22 mouse cellular contexts compared by ENCODE assay signal in the genomic region with DNA sequence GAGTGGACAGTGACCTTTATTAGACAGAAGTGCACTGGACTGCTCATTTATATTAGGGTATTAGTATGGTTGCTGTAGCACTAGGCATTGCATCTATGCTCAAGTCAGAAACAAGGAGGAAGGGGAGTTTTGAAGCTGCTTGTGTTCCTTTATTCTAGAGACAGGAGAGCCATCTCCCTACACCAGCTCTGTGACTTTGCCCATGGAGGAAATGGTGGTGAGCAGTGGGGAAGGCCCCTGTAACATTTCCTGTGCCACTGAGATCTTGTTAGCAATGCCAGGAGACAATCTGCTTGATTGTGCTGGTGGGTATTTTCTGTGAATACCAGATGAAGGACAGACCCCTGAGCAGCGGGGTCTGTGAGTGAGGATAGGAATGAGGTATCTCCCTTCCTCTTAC. TPM values are rescaled to one million over a fixed set of nuclear protein-coding genes. Genes with fewer than 3 reads are reported as not detected.
DNase-seq lines count a peak whose midpoint lies in the region; ATAC-seq and TF ChIP-seq lines count a peak whose summit lies in the region.
"Had no signal": no experiment of that assay in that cellular context is flagged by ENCODE, and none has a peak within 500 bp of the region (broad histone marks: within the 10 kb centered on the region; RNA-seq: fewer than 3 reads in every experiment).

No protein-coding gene starts in this region.

- H3K27me3 ChIP-seq in splenic B cell, adult 2 months (ENCODE audit: control insufficient read depth, insufficient read depth, low read length, poor library complexity, severe bottlenecking) = no peaks in the 10 kb centered on the region
- H3K27me3 ChIP-seq: heart, embryonic 13.5 days; limb, embryonic 15.5 days; Patski had no signal

- H3K4me3 ChIP-seq in layer of hippocampus, adult 2 months = no peak overlapping the region
- H3K4me3 ChIP-seq: heart, embryonic 13.5 days; limb, embryonic 15.5 days had no signal

- ATAC-seq in CD4-positive, CD25-positive, alpha-beta regulatory T cell, adult 4 months = peak; percentile 84
- ATAC-seq: forebrain, embryonic 16.5 days; hindbrain, postnatal 0 days; liver, postnatal 0 days; Patski had no signal

- no peaks in the 10 kb centered on the region; the same call in 1 of the 2 replicates for H3K36me3 ChIP-seq in splenic B cell, adult 2 months (ENCODE audit: control insufficient read depth, insufficient read depth, low read length, poor library complexity, severe bottlenecking)
- H3K36me3 ChIP-seq: heart, embryonic 13.5 days; limb, embryonic 15.5 days had no signal

- DNase-seq in spleen, postnatal 36 days (ENCODE audit: low spot score in 2 of 2) = peak; percentile 34 to 40
- no peak for DNase-seq in spleen, adult 18-20 months
- peak; percentile 80 for DNase-seq in induced T-regulatory cell, adult 2 months (ENCODE audit: low read depth)
- peak; percentile 59 for DNase-seq in splenic B cell, adult 2 months (ENCODE audit: low read depth, low spot score)
- no peak for DNase-seq in layer of hippocampus, adult 2 months (ENCODE audit: low spot score in 2 of 2)
- no peak for DNase-seq in kidney, postnatal 25 days
- DNase-seq: adrenal gland, postnatal 14 days; cerebellum, adult 11 months; cerebellum, postnatal 14 days; embryo, embryonic 11 days; heart, postnatal 36 days; kidney, adult 18-20 months; liver, postnatal 0 days; lung, postnatal 10 days; thymus, postnatal 36 days had no signal

- no peak for TF ChIP-seq CTCF in layer of hippocampus, adult 2 months (conservative IDR thresholded peaks at IDR 0.05)

- H3K27ac ChIP-seq in layer of hippocampus, adult 2 months = no peak overlapping the region
- H3K27ac ChIP-seq: heart, embryonic 13.5 days; hindbrain, postnatal 0 days; kidney, postnatal 0 days; limb, embryonic 15.5 days had no signal

RNA-seq across cellular contexts. Expression of a gene that starts 23.0 kb away (rescaled TPM):
- polyA plus RNA-seq in CD4-positive, CD25-positive, alpha-beta regulatory T cell, adult 4 months (2017; shearing (Covaris generic)) = 10 to 100 TPM; 38.7 to 57.0 TPM
- total RNA-seq in layer of hippocampus, adult 2 months (2021) = 100 to 1,000 TPM; 103 to 117 TPM

Comparison
In these comparisons a context has a peak if more than half of its experiments do, and no peak if none do; other contexts are left out.
1. DNase-seq: peak in spleen, postnatal 36 days (2 of 2), induced T-regulatory cell, adult 2 months (single experiment) and splenic B cell, adult 2 months (single experiment); none in spleen, adult 18-20 months (0 of 2), layer of hippocampus, adult 2 months (0 of 2) and kidney, postnatal 25 days (0 of 2).